Mouse (Mus musculus): ENCODE measurements around the gene Agk. TPM values are rescaled to one million over a fixed set of nuclear protein-coding genes. Genes with fewer than 3 reads are reported as not detected.

Agk gene
- polyA plus RNA-seq, 1 experiment from 2014 or later, result 72.2 TPM

DNA sequence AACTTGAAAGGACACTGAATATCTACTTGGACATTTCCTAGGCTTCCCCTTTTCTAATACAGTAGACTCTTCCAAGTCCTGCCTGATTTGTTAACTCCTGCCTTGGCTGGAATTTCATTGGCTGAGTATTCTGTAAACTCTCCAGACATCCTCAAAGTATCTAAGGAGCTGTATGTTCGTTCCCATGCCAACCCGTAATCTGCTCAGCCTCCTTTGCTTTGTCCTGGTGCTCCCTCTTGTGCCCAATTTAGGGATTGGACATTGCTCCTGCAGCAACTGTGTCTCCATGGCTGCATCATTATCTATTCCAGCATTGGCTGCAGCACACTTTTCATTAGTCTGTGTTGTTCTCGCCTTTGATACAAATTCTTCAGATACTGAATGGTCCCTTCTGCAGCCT is 68.2 kb downstream of the Agk start:
- peaks cover 5% of the 10 kb centered on the region; the same call in 1 of the 2 replicates for H3K36me3 ChIP-seq (ENCODE audit: control insufficient read depth, insufficient read depth, low read length)
- H3K27ac ChIP-seq (ENCODE audit: low read depth, low read length), result no peak overlapping the region
- H3K4me1 ChIP-seq (ENCODE audit: control insufficient read depth, insufficient read depth, low read length), result no peaks in the 10 kb centered on the region
- H3K9ac ChIP-seq (replicated peaks; ENCODE audit: low read depth, low read length), result no peak overlapping the region
- 12% methylated on average over 3 of the region's 3 CpGs for WGBS
- no peaks in the 10 kb centered on the region for H3K27me3 ChIP-seq (ENCODE audit: control insufficient read depth, insufficient read depth, low read length)
- no peak overlapping the region for H3K4me2 ChIP-seq (ENCODE audit: low read depth, low read length)
- H3K9me3 ChIP-seq (ENCODE audit: control insufficient read depth, low read length), result no peaks in the 10 kb centered on the region
- peak; percentile 99 for ATAC-seq (ENCODE audit: low read depth)
- no peak overlapping the region for H3K4me3 ChIP-seq (ENCODE audit: low read depth, low read length)

DNA sequence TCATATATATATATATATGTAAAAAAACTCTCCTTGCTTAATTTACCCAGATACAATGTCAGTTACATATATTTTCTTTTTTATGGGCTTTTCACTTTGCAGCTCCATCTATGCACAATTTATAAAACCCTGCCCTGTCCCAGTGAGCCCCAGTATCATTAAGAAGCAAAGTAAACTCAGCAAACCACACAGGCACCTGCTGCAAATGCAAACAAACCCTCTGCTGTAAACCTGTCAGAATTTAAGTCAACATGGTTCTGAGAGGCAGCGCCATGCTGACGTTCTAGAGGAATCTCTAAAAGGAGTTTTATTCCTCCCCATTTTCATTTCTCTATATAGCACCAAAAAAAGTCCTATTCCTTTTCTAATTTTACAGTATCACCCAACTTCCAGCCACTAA is 77.1 kb downstream of the Agk start:
- Histone ChIP-seq H3K9ac (replicated peaks; ENCODE audit: low read depth, low read length) (no peak overlapping the region), H3K4me1 (ENCODE audit: control insufficient read depth, insufficient read depth, low read length) (no peaks in the 10 kb centered on the region), H3K9me3 (ENCODE audit: control insufficient read depth, low read length) (no peaks in the 10 kb centered on the region), H3K36me3 (ENCODE audit: control insufficient read depth, insufficient read depth, low read length) (peaks cover 46% of the 10 kb centered on the region), H3K4me3 (ENCODE audit: low read depth, low read length) (no peak overlapping the region), H3K27me3 (ENCODE audit: control insufficient read depth, insufficient read depth, low read length) (no peaks in the 10 kb centered on the region), H3K4me2 (ENCODE audit: low read depth, low read length) (no peak overlapping the region), H3K27ac (ENCODE audit: low read depth, low read length) (no peak overlapping the region)
- ATAC-seq (ENCODE audit: low read depth), result no peak
- 92% methylated on average over 2 of the region's 2 CpGs for WGBS

DNA sequence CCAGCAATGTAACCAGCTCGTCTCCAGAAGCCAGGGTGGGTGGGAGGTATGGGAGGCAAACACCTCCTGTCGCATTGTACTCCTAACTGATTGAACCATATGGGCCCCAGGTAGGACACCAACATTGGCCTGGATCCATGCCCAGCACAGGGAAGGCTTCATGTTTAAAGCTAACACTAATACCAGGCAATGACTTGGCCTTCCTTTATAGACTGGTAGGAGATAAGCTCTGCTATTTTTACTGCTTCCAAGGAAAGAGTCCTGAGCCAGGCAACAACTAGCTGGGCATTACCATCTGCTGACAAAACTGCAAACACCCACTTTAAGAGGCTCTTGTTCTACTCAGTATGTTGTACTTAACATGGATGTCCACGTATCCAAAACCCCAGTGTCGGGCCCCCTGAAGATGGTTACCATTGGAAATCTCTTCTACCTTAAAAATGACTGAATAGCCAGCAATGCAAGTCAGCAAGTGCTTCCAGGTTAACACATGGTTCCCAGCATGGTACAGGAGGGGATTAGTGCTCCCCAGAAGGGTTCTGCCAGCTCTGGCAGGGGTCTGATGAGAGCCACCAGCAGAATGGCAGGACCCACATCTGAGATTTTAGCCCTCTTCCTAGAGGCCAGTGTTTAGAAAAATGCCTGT is 78.8 kb downstream of the Agk start:
- 93% methylated on average over 4 of the region's 4 CpGs for WGBS
- Histone ChIP-seq H3K9me3 (ENCODE audit: control insufficient read depth, low read length) (no peaks in the 10 kb centered on the region), H3K4me1 (ENCODE audit: control insufficient read depth, insufficient read depth, low read length) (no peaks in the 10 kb centered on the region), H3K4me3 (ENCODE audit: low read depth, low read length) (no peak overlapping the region), H3K27me3 (ENCODE audit: control insufficient read depth, insufficient read depth, low read length) (no peaks in the 10 kb centered on the region), H3K4me2 (ENCODE audit: low read depth, low read length) (no peak overlapping the region), H3K9ac (replicated peaks; ENCODE audit: low read depth, low read length) (no peak overlapping the region), H3K27ac (ENCODE audit: low read depth, low read length) (no peak overlapping the region), H3K36me3 (ENCODE audit: control insufficient read depth, insufficient read depth, low read length) (peaks cover 58% of the 10 kb centered on the region)
- no peak for ATAC-seq (ENCODE audit: low read depth)

DNA sequence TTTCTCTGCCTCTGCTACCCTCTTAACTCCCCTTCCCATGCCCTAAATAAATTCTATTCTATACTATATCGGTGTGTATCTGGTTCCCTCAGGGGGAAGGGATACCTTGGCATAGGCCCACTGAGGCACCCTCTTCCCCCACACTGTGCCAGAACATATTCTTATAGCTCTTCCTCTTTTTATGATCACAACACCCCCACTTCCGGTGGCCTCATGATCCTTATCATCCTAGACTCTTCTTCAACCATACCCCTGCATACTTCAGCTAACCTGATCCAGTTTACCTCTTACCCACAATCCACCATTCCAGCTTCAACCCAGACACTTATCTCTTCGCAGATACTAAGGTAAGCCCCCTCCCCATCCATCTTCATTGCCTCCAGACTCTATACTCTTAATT is 86.1 kb downstream of the Agk start:
- Histone ChIP-seq H3K27me3 (ENCODE audit: control insufficient read depth, insufficient read depth, low read length) (no peaks in the 10 kb centered on the region), H3K36me3 (ENCODE audit: control insufficient read depth, insufficient read depth, low read length) (peaks cover 25% of the 10 kb centered on the region), H3K9ac (replicated peaks; ENCODE audit: low read depth, low read length) (no peak overlapping the region), H3K4me1 (ENCODE audit: control insufficient read depth, insufficient read depth, low read length) (no peaks in the 10 kb centered on the region), H3K4me3 (ENCODE audit: low read depth, low read length) (no peak overlapping the region), H3K27ac (ENCODE audit: low read depth, low read length) (no peak overlapping the region), H3K9me3 (ENCODE audit: control insufficient read depth, low read length) (no peaks in the 10 kb centered on the region), H3K4me2 (ENCODE audit: low read depth, low read length) (no peak overlapping the region)
- ATAC-seq (ENCODE audit: low read depth), result no peak
- 94% methylated on average over 3 of the region's 3 CpGs for WGBS

DNA sequence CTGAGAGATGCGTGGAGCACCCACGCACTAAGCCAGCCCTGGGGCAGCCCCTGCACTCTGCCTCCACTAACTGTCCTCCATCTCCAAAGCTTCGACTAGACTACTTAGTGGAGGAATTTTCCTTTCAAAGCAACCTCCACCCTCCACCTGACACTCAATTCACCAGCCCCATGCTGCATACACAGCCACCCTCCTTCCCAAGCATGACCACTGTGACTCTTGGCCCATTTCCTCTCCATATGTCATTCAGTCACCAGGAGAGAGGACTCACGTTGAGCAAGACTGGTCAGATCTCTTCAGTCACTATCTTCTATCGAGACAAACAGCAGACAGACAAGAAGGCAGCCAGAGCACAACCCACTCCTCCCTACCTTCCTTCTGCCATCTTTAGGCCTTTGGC is 88.1 kb downstream of the Agk start:
- no peak overlapping the region for H3K4me2 ChIP-seq (ENCODE audit: low read depth, low read length)
- H3K4me3 ChIP-seq (ENCODE audit: low read depth, low read length), result no peak overlapping the region
- no peaks in the 10 kb centered on the region for H3K27me3 ChIP-seq (ENCODE audit: control insufficient read depth, insufficient read depth, low read length)
- H3K4me1 ChIP-seq (ENCODE audit: control insufficient read depth, insufficient read depth, low read length), result no peaks in the 10 kb centered on the region
- no peaks in the 10 kb centered on the region for H3K9me3 ChIP-seq (ENCODE audit: control insufficient read depth, low read length)
- ATAC-seq (ENCODE audit: low read depth), result no peak
- no peak overlapping the region for H3K9ac ChIP-seq (replicated peaks; ENCODE audit: low read depth, low read length)
- 90% methylated on average over 5 of the region's 5 CpGs for WGBS
- H3K36me3 ChIP-seq (ENCODE audit: control insufficient read depth, insufficient read depth, low read length), result peaks cover 6% of the 10 kb centered on the region; the same call in 1 of the 2 replicates
- H3K27ac ChIP-seq (ENCODE audit: low read depth, low read length), result no peak overlapping the region

DNA sequence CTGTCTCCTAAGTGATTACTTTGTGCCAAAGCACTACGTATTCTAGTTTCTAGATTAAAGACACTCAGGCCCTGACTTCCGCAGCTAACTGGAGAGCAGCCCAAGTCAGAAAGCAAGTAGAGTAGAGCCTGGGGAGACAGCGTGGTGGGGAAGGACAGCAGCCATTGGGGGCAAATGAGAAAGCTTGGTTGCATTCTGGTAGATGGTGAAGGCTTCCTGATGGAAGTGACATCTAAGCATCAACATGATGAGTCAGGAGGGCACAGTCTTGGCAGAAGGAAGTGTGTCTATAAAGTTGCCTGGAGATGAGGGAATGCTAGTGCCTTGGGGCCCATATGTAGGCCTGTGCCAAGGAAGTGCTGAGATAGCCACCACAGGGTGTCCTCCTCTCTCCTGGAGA is 88.6 kb downstream of the Agk start:
- 0 out of 2 replicates have a peak, but pooled peaks cover 1% of the 10 kb centered on the region for H3K36me3 ChIP-seq (ENCODE audit: control insufficient read depth, insufficient read depth, low read length)
- H3K4me1 ChIP-seq (ENCODE audit: control insufficient read depth, insufficient read depth, low read length), result no peaks in the 10 kb centered on the region
- no peak for ATAC-seq (ENCODE audit: low read depth)
- no peak overlapping the region for H3K4me2 ChIP-seq (ENCODE audit: low read depth, low read length)
- H3K27me3 ChIP-seq (ENCODE audit: control insufficient read depth, insufficient read depth, low read length), result no peaks in the 10 kb centered on the region
- H3K27ac ChIP-seq (ENCODE audit: low read depth, low read length), result no peak overlapping the region
- no peak overlapping the region for H3K4me3 ChIP-seq (ENCODE audit: low read depth, low read length)
- WGBS, result 94% methylated on average over 3 of the region's 3 CpGs
- H3K9me3 ChIP-seq (ENCODE audit: control insufficient read depth, low read length), result no peaks in the 10 kb centered on the region
- no peak overlapping the region for H3K9ac ChIP-seq (replicated peaks; ENCODE audit: low read depth, low read length)

DNA sequence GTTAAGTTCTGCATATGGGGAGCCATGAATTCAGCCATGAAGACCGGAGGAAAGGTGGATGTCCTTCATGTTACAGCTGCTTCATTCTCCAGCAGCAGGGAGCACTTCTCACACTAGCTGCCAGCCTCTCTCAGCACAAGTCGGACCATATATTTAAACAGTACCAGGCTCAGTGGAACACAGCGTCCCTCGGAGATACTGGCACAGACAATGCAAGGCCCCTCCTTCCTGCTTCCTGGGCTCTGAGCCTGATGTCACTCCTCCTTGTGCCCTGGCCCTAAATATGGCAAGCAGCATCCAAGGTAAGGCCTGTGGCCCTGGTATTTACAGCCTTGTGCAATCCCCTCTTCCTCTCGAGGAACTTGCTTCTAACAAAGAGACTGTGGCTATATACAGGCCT is 90.8 kb downstream of the Agk start:
- H3K27me3 ChIP-seq (ENCODE audit: control insufficient read depth, insufficient read depth, low read length), result no peaks in the 10 kb centered on the region
- no peak overlapping the region for H3K4me2 ChIP-seq (ENCODE audit: low read depth, low read length)
- no peak overlapping the region for H3K9ac ChIP-seq (replicated peaks; ENCODE audit: low read depth, low read length)
- no peaks in the 10 kb centered on the region for H3K4me1 ChIP-seq (ENCODE audit: control insufficient read depth, insufficient read depth, low read length)
- no peak for ATAC-seq (ENCODE audit: low read depth)
- 36% methylated on average over 5 of the region's 5 CpGs for WGBS
- no peaks in the 10 kb centered on the region for H3K9me3 ChIP-seq (ENCODE audit: control insufficient read depth, low read length)
- H3K4me3 ChIP-seq (ENCODE audit: low read depth, low read length), result no peak overlapping the region
- H3K36me3 ChIP-seq (ENCODE audit: control insufficient read depth, insufficient read depth, low read length), result no peaks in the 10 kb centered on the region
- no peak overlapping the region for H3K27ac ChIP-seq (ENCODE audit: low read depth, low read length)

DNA sequence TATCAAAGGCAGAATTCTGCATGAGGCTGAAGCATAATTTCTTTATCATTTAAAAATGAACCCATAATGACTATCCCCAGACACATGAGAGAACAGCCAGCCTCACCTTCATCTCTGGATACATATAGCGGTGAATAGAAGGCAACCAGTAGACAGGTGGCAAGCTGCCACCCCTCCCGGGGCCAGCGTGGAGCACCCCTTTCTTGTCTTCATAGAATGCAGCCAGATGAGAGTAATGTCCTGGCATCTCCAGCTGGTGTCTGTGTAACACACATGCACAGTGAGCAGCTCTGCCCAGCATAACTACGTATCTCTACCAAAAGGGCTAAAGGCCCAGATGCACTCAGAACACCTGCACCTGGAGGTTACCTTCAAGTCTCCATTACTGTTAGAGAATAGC is 93.4 kb downstream of the Agk start:
- Histone ChIP-seq H3K9me3 (ENCODE audit: control insufficient read depth, low read length) (no peaks in the 10 kb centered on the region), H3K4me3 (ENCODE audit: low read depth, low read length) (no peak overlapping the region), H3K9ac (replicated peaks; ENCODE audit: low read depth, low read length) (no peak overlapping the region), H3K27ac (ENCODE audit: low read depth, low read length) (no peak overlapping the region), H3K27me3 (ENCODE audit: control insufficient read depth, insufficient read depth, low read length) (no peaks in the 10 kb centered on the region), H3K4me2 (ENCODE audit: low read depth, low read length) (no peak overlapping the region), H3K36me3 (ENCODE audit: control insufficient read depth, insufficient read depth, low read length) (no peaks in the 10 kb centered on the region), H3K4me1 (ENCODE audit: control insufficient read depth, insufficient read depth, low read length) (no peaks in the 10 kb centered on the region)
- ATAC-seq (ENCODE audit: low read depth), result no peak
- 91% methylated on average over 4 of the region's 4 CpGs for WGBS

DNA sequence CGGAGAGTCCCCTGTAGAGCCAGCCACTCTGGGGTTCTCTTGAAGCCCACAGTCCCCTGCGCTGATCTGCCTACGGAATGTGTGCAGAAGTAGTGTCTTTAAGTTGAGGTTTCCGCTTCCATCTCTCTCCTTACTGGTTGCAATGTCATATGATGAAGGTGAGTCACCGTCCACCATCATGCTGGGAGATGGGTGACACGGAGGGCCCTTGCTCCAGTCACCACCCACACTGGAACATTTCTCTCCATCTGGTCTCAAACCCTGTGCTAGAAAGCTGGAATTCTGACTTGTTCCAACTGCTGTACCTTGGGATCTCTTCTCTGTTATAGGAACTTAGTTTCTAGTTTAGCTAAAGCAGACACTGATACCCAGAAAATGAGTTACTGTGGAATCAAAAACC is 96.1 kb downstream of the Agk start:
- no peaks in the 10 kb centered on the region for H3K9me3 ChIP-seq (ENCODE audit: control insufficient read depth, low read length)
- H3K4me1 ChIP-seq (ENCODE audit: control insufficient read depth, insufficient read depth, low read length), result no peaks in the 10 kb centered on the region
- no peaks in the 10 kb centered on the region for H3K27me3 ChIP-seq (ENCODE audit: control insufficient read depth, insufficient read depth, low read length)
- no peak overlapping the region for H3K4me2 ChIP-seq (ENCODE audit: low read depth, low read length)
- WGBS, result 96% methylated on average over 6 of the region's 6 CpGs
- no peaks in the 10 kb centered on the region for H3K36me3 ChIP-seq (ENCODE audit: control insufficient read depth, insufficient read depth, low read length)
- H3K9ac ChIP-seq (replicated peaks; ENCODE audit: low read depth, low read length), result no peak overlapping the region
- ATAC-seq (ENCODE audit: low read depth), result no peak
- H3K27ac ChIP-seq (ENCODE audit: low read depth, low read length), result no peak overlapping the region
- no peak overlapping the region for H3K4me3 ChIP-seq (ENCODE audit: low read depth, low read length)
